Mouse (Mus musculus) thymus, postnatal 10 days (tissue): ENCODE results near the gene Oit3.

ENCODE experiments used
- DNase-seq, 2 experiments: peaks; one replicate each; pipeline ENCODE4 v3.0.0; 2021; ENCODE audit warnings: low spot score in 2 of 2

Gene Oit3

DNA sequence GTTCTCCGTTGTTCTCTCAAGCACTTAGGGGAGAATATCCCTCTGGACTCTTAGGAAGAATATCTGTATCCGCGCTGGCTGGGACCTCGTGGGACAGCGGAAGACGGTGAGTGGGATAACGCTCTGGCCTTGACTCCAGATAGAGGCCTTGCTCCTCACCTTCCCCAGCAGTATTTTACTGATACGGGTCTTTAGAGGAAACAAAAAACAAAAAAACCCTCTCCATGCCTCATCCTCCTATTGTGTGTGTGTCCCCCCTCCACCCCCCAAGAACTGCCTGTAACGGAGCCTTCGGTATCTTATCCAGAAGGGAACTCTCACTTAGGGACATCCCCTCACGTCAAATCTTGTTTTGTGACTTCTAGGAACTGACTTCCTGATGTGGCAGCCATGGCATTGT lies at the start of gene Oit3:
Gene Oit3 (minus strand): TSS at position 44 of the 400 bp plus-strand sequence.
- no peak for DNase-seq

DNA sequence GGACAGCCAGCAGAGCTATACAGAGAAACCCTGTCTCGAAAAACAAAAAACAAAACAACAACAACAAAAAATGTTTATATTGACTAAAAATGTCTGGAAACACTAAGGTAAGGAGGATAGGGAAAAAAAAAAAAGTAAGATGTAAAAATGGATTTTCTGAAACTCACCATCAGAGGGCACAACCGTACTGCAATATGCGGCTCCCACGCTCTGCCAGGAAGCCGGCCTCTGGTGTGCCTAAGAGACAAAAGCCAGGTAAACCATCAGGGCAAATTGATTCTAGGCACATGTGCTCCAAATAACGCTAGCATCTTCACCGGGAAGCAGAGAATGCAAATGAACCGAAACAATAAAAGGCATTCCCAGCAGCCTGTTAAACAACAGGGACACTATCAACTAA lies 49.3 kb upstream of the Oit3 start:
- peak in 1 of 2 experiments; percentile 37 for DNase-seq

DNA sequence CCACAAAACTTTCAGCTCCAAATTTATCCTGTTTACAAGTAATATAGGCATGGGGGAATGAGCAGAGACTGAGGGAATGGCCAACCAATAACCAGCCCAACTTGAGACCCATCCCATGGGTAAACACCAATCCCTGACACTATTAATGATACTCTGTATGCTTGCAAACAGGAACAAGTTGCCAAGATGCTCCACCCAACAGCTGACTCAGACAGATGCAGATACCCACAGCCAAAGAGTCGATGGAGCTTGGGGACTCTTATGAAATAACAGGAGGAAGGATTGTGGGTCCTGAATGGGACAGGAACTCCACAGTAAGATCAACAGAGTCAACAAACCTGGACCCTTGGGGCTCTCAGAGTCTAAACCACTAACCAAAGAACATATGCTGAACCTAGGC lies 47.8 kb upstream of the Oit3 start:
- no peak for DNase-seq

GRCm38 (mm10) chr10:59487351-59487750 lies 45.8 kb upstream of the Oit3 start:
- DNase-seq = no peak

GRCm38 (mm10) chr10:59484318-59484717 lies 42.7 kb upstream of the Oit3 start:
- DNase-seq = no peak

DNA sequence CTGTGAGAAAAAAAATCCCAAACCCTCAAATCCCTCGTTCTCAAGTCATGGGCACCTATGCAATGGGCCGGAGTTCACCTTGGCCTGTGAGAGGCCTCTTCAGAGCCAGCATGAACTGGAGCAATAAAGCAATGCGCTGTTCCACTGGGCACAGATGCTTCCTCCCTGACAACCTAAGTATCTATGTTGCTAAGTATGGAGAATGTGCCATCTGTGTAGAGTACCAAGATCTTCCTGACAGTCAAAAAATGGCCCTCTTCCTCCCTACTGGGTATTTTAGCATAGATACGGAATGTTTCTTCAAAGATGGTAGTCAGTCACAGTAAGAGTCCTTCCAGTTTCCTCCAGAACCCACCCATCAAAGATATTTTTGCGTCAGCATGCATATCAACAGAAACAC lies 39.8 kb upstream of the Oit3 start:
- DNase-seq = no peak

DNA sequence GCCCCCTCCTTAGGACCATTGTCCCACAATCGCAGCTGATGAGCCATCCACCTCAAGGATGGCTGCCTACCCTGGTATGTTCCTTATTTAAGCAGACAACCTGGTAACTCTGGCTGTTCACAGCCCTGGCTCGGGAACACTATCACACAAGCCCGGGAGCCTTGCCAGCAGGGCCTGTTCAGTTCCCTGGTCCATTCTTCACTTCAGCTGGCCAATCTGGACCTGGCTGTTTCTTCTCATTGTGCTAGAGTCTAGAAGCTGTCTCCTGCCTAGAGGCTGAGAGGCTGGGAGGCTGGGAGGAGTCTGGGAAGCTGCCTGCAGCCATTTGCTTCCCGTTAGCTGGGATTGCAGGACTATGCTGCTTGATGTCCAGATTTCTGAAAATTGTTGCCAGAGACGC lies 28.9 kb upstream of the Oit3 start:
- no peak for DNase-seq

- DNase-seq = no peak
Observed at GRCm38 (mm10) chr10:59467297-59467696, 25.7 kb upstream of the Oit3 start.

DNA sequence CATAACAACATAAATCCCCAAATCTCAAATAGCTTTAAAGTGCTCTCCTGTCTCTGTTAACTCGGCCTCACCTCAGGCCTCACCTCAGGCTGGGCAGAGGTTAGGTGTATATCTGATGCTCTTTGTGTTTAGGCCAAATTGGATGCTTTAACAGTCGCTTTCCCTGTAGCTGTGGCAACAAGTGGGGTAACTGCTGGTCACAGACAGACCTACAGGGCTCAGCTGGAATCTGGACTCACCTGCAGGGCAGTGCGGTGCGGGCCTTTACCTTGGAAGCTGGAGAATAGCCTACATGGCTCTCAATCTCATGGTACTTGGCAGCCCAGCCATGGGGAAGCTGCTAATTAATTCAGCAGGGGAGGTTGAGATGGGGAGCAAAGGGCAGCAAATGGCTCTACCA lies 25.0 kb upstream of the Oit3 start:
- no peak for DNase-seq

GRCm38 (mm10) chr10:59465546-59465945 lies 24.0 kb upstream of the Oit3 start:
- no peak for DNase-seq

DNA sequence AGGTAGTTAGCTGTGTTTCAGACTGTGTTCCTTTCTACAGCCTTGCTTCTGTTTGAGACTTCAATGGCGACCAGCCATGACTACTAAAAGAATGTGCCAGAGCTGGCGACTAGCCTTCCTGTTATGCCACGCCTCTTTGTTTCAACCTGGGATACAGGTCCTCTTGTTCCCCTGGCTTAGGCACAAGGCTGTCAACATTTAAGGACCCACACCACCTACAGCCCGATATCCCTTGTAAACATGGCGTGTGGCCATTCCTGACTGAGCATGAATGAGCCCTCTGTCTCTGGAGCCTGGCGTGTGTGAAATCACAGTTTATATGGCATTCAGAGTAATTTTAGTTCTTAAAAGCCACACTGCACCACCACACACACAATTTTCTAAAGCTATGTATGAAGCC lies 20.7 kb upstream of the Oit3 start:
- no peak for DNase-seq

DNA sequence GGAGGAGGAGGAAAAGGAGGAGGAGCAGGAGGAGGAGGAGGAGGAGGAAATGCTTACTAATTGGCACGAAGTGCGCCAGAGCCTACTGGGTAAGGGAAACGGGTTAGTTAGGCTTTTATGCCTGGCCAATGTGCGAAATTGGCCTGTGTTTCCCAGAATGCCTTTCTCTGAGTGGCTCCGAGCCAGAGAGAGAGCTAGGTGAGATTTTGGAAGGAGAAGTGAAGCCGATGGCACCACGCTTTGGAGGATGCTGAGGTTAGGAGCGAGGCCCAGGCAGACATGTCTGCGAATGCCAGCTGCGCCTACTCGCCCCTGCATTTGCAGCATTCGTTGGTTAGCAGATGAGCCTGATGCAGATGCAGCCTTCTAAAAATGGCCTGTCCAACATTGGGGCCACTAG lies 18.2 kb upstream of the Oit3 start:
- no peak for DNase-seq

- DNase-seq = no peak
Observed at GRCm38 (mm10) chr10:59454631-59455030, 13.1 kb upstream of the Oit3 start.

GRCm38 (mm10) chr10:59451839-59452238 lies 10.3 kb upstream of the Oit3 start:
- no peak for DNase-seq

GRCm38 (mm10) chr10:59447546-59447945 lies 6.0 kb upstream of the Oit3 start:
- DNase-seq = no peak

DNA sequence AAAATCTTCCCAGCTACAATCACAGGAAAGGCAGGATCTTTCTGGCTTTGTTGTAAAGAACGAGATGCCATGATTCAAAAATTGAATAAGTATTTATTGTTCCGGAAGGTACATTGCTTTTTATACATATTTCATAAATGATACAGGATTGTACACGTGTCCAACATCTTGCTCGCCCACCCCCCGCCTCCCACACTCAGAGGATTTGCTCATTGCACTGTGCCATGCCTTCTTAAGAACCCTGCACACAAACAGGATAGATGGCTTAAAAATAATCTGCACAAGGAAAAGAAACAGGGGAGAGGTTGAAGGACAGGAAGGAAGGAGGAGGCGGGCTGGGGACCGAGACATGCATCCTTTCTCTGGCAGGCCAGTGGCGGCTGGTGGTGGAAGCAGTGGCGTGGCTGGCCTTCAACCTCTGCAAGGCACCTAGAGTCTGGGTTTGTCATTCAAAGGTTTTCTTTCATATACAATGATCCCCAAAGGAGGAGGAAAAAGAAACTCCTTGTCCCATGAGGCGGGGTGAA lies 5.4 kb upstream of the Oit3 start:
- no peak for DNase-seq

- no peak for DNase-seq
Observed at GRCm38 (mm10) chr10:59444635-59445034, 3.1 kb upstream of the Oit3 start.

- DNase-seq = no peak
Observed at GRCm38 (mm10) chr10:59444106-59444505, 2.5 kb upstream of the Oit3 start.

DNA sequence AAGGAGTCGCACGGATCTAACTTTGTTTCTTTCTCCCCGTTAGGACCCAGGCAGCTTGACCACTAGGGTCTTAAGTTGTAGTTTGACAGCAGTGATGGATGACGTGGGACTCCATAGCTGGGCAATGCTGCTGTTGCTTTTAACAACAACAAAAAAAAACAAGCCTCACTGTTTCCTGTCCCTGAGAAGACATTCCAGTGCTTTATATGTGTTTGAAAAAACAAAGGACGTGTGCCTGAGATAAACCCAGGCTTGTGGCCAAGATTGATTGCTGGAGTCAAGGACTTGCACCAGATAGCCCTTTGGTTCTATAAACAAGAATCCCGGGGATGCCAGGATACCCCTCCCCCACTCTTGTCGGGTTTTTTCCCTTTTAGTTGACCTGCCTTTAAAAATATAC lies 1.6 kb upstream of the Oit3 start:
- no peak for DNase-seq

DNA sequence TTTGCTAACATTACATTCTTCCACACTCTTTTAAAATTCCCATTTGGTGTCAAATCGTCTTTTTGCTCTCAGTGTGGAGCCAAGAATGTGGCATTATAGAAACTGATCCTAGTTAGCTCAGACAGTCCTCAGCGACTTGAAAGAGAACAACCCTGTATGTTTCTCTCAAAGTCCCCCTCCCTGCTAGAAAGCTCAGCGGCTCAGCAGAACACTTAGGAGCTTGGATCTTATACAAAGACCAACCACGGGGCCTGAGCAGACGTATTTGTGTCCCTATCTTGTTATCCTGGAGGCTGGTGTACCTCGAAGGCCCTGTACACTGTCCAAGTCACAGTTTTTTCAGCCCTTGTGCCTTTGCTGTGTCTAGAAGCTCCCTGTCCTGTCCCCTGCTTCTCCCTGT lies 1.4 kb downstream of the Oit3 start:
- no peak for DNase-seq

DNA sequence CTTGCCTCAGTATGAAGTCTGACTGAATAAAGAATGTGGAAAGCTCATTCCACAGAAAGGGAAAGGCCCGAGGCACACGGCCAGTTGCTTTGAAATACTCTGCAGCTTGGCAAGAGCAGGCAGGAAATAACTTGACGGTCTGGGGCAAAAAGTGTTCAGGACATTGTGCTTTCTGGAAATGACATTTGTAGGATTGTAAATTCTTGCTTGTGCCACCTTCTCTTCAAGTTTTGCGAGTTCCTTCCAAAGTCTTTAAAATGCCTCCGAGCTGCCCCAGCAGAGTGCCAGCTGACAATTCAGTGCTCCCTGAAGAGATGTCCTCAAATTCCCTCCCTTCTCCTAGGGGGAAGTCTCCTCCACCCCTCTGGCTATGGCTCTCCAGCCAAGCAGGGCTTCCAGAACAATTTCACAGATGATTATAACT lies 2.1 kb downstream of the Oit3 start:
- DNase-seq = no peak

DNA sequence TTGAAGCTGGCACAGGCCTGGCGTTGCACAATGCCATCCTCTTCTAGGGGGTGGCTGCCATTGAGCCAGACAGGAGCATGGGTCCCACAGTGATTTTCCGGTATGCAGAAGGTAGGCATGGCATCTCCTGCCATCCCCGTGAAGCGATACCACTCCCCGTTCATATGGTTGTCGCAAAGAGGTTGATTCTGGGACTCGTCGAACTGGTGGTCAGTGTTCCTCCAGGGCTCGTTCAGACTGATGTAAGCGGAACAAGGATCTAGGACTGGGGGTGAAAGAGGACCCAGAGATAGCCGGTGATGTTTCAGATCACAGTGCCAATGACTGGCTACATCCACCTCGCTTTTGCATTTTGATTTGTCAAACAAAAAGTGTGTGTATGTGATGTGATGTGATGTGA lies 2.9 kb downstream of the Oit3 start:
- DNase-seq = no peak

DNA sequence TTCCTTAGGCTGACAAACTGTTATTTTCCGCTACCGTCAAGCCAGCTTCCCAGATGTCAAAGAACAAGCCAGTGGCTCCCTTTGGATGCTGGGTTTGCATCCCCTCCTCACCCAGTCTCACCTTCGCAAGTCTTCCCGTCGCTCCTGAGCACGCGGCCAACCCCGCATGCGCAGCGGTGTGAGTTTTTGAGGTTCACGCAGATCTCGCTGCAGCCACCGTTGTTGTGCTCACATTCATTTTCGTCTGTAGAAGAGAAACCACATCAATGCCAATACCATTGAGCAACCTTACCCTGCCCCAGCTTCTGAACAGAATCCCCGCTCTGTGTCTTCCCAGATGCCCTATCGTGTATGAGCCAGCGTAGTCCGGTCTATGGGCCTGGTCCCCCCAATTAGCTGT lies 5.8 kb downstream of the Oit3 start:
- DNase-seq = no peak

DNA sequence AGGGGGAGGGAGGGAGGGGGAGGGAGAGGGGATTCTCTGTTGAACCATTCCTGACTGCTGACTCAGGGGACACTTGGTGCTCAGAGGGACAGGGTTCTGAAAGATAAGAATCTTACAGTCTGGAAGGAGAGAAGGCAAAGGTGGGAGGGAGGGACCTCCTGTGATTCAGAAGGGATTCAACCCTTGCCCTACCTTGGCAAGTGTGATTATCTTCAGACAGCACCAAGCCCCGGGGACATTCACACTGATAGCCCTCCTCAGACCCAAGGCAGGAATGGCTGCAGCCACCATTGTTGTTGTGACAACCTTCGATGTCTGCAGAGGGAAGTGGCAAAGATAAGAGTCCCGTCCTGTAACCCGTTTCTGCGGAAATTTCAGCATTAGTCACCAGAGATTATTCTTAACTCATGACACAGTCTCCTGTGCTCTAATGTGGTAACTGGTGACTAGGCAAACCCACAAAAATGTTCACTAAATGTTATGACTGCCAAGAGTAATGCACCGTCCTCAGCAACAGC lies 10.8 kb downstream of the Oit3 start:
- no peak for DNase-seq
